Mouse (Mus musculus) kidney, adult 2 months (tissue): ENCODE data around the gene Foxf2.

Source experiments
- CTCF ChIP-seq: fragments of 200-500 bp; conservative IDR thresholded peaks from 2 replicates; pipeline ENCODE4 v1.5.1; 2011; ENCODE audit warnings: low read depth, mild to moderate bottlenecking, control low read depth, low read length, moderate library complexity, mixed read lengths; ENCODE audit not compliant: insufficient read depth, insufficient read length
- POLR2A ChIP-seq: fragments of 200-500 bp; IDR thresholded peaks from one replicate; pipeline ENCODE4 v1.6.1; 2011; ENCODE audit warnings: low read depth, low read length, control low read depth

GRCm38 (mm10) chr13:31624966-31625332 lies 667 bp upstream of the Foxf2 start:
- TF ChIP-seq CTCF = no peak
- TF ChIP-seq POLR2A = no peak
